Mouse (Mus musculus): ENCODE measurements around the gene Prelid3b. TPM values are rescaled to one million over a fixed set of nuclear protein-coding genes. Genes with fewer than 3 reads are reported as not detected.

The Prelid3b gene
- 122 and 127 TPM in 2 replicates for polyA plus RNA-seq (2016; fragmentation: Nextera tagmentation; extraction: Ambion mirVana)

- H3K27me3 ChIP-seq (ENCODE audit: insufficient read depth, poor library complexity, severe bottlenecking): no peaks in the 10 kb centered on the region
- peak; percentile 100 for DNase-seq (ENCODE audit: low spot score)
- H3K4me1 ChIP-seq (replicated peaks): peaks cover 21% of the 10 kb centered on the region
- H3K9me3 ChIP-seq: no peaks in the 10 kb centered on the region
- H3K4me3 ChIP-seq: peak within 1 kb of the TSS; percentile 76
- peaks cover 38% of the 10 kb centered on the region for H3K36me3 ChIP-seq
- under 1% methylated on average over 53 of the region's 53 CpGs for WGBS
- H3K27ac ChIP-seq: peak within 1 kb of the TSS; percentile 93
Measured at GRCm38 (mm10) chr2:174472818-174473549, at the start of gene Prelid3b. TSS of gene Prelid3b (minus strand) at chr2:174473081.

DNA sequence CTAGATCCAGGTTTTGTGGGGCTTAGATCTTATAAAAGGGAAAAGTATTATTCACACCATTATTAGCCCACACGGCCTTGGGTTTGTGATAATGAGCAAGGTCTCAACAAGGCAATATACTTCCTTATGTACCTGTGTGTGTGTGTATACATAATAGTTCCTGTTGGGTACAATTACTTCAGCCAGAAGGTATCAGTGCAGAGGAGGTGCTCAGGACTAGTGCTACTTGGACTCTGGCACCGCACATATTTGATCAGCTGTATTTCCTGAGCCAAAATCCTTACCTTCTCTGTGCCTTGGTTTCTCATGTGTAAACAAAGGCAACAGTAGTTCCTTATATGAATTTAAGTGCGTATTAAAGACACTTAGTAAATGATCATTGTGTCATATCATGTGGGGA is 49.3 kb upstream of the Prelid3b start:
- DNase-seq (ENCODE audit: low spot score): no peak
- no peaks in the 10 kb centered on the region for H3K27me3 ChIP-seq (ENCODE audit: insufficient read depth, poor library complexity, severe bottlenecking)
- H3K9me3 ChIP-seq: no peaks in the 10 kb centered on the region
- H3K4me3 ChIP-seq: no peak overlapping the region
- WGBS: 95% methylated on average over 3 of the region's 3 CpGs
- H3K36me3 ChIP-seq: no peaks in the 10 kb centered on the region
- no peak overlapping the region for H3K27ac ChIP-seq
- H3K4me1 ChIP-seq (replicated peaks): no peaks in the 10 kb centered on the region

GRCm38 (mm10) chr2:174517141-174518079 is 44.5 kb upstream of the Prelid3b start:
- no peak overlapping the region for H3K27ac ChIP-seq
- no peaks in the 10 kb centered on the region for H3K9me3 ChIP-seq
- no peaks in the 10 kb centered on the region for H3K4me1 ChIP-seq (replicated peaks)
- WGBS: 70% methylated on average over 8 of the region's 8 CpGs
- H3K4me3 ChIP-seq: no peak overlapping the region
- no peaks in the 10 kb centered on the region for H3K36me3 ChIP-seq
- H3K27me3 ChIP-seq (ENCODE audit: insufficient read depth, poor library complexity, severe bottlenecking): no peaks in the 10 kb centered on the region
- DNase-seq (ENCODE audit: low spot score): no peak

GRCm38 (mm10) chr2:174514887-174515286 is 42.0 kb upstream of the Prelid3b start:
- H3K9me3 ChIP-seq: no peaks in the 10 kb centered on the region
- H3K4me1 ChIP-seq (replicated peaks): no peaks in the 10 kb centered on the region
- no peak for DNase-seq (ENCODE audit: low spot score)
- H3K4me3 ChIP-seq: no peak overlapping the region
- no peaks in the 10 kb centered on the region for H3K27me3 ChIP-seq (ENCODE audit: insufficient read depth, poor library complexity, severe bottlenecking)
- 90% methylated on average over 4 of the region's 4 CpGs for WGBS
- H3K36me3 ChIP-seq: no peaks in the 10 kb centered on the region
- no peak overlapping the region for H3K27ac ChIP-seq

GRCm38 (mm10) chr2:174513827-174514226 is 40.9 kb upstream of the Prelid3b start:
- Histone ChIP-seq H3K9me3 (no peaks in the 10 kb centered on the region), H3K4me1 (replicated peaks) (no peaks in the 10 kb centered on the region), H3K27ac (no peak overlapping the region), H3K27me3 (ENCODE audit: insufficient read depth, poor library complexity, severe bottlenecking) (no peaks in the 10 kb centered on the region), H3K36me3 (no peaks in the 10 kb centered on the region), H3K4me3 (no peak overlapping the region)
- 78% methylated on average over 5 of the region's 5 CpGs for WGBS
- no peak for DNase-seq (ENCODE audit: low spot score)

GRCm38 (mm10) chr2:174509825-174510224 is 36.9 kb upstream of the Prelid3b start:
- no peak overlapping the region for H3K4me3 ChIP-seq
- no peak for DNase-seq (ENCODE audit: low spot score)
- 96% methylated on average over 8 of the region's 8 CpGs for WGBS
- H3K27ac ChIP-seq: no peak overlapping the region
- no peaks in the 10 kb centered on the region for H3K36me3 ChIP-seq
- no peaks in the 10 kb centered on the region for H3K27me3 ChIP-seq (ENCODE audit: insufficient read depth, poor library complexity, severe bottlenecking)
- no peaks in the 10 kb centered on the region for H3K4me1 ChIP-seq (replicated peaks)
- no peaks in the 10 kb centered on the region for H3K9me3 ChIP-seq

GRCm38 (mm10) chr2:174507998-174508397 is 35.1 kb upstream of the Prelid3b start:
- no peaks in the 10 kb centered on the region for H3K9me3 ChIP-seq
- no peak overlapping the region for H3K4me3 ChIP-seq
- no peak for DNase-seq (ENCODE audit: low spot score)
- 90% methylated on average over 4 of the region's 4 CpGs for WGBS
- H3K4me1 ChIP-seq (replicated peaks): no peaks in the 10 kb centered on the region
- H3K36me3 ChIP-seq: no peaks in the 10 kb centered on the region
- H3K27me3 ChIP-seq (ENCODE audit: insufficient read depth, poor library complexity, severe bottlenecking): no peaks in the 10 kb centered on the region
- H3K27ac ChIP-seq: no peak overlapping the region

- Histone ChIP-seq H3K4me3 (no peak overlapping the region), H3K27ac (no peak overlapping the region), H3K9me3 (no peaks in the 10 kb centered on the region), H3K36me3 (no peaks in the 10 kb centered on the region), H3K27me3 (ENCODE audit: insufficient read depth, poor library complexity, severe bottlenecking) (no peaks in the 10 kb centered on the region), H3K4me1 (replicated peaks) (0 out of 2 replicates have a peak, but pooled peaks cover 3% of the 10 kb centered on the region)
- DNase-seq (ENCODE audit: low spot score): no peak
- WGBS: 82% methylated on average over 25 of the region's 25 CpGs
Measured at GRCm38 (mm10) chr2:174502831-174503460, 30.1 kb upstream of the Prelid3b start.

DNA sequence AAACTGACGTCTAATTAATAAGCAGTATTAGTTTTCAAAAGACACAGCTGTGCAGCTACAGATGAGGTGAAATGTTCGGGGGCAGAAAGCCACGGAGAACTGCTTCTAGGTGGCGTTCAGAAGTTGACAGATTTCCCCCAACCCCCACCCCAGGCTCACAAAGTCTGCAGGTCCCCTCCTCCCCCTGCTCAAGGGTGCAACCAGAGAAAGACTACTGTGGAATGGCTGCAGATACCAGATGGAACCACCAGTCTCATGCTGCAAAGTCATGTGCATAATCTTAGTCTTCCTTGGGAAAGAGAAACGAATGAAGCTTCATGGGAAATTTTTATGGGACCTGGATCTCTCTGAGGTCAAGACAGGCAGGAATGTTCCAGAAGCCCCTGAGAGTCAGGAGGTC is 29.4 kb upstream of the Prelid3b start:
- 0 out of 2 replicates have a peak, but pooled peaks cover 3% of the 10 kb centered on the region for H3K4me1 ChIP-seq (replicated peaks)
- WGBS: 69% methylated on average over 5 of the region's 5 CpGs
- DNase-seq (ENCODE audit: low spot score): no peak
- no peaks in the 10 kb centered on the region for H3K9me3 ChIP-seq
- no peaks in the 10 kb centered on the region for H3K36me3 ChIP-seq
- no peaks in the 10 kb centered on the region for H3K27me3 ChIP-seq (ENCODE audit: insufficient read depth, poor library complexity, severe bottlenecking)
- H3K4me3 ChIP-seq: no peak overlapping the region
- no peak overlapping the region for H3K27ac ChIP-seq

DNA sequence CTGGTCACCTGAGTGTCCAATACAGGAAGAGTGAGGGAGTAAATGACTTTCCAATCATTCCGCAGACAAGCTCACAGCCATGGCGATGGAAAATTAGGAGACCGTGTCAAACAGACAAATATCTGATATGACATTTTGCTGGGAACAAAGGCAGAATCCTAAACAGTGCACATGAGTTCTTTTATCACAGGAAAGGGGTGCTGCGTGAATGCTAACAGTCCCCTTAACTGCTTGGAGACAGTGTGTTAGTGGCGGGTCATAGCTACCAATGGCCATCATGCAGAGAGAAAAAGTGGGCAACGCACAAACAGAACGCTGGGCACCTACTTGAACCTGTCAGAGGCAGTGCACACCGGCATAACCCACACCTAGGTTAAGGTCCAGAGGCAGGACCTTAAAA is 28.6 kb upstream of the Prelid3b start:
- 0 out of 2 replicates have a peak, but pooled peaks cover 3% of the 10 kb centered on the region for H3K4me1 ChIP-seq (replicated peaks)
- H3K36me3 ChIP-seq: no peaks in the 10 kb centered on the region
- no peaks in the 10 kb centered on the region for H3K27me3 ChIP-seq (ENCODE audit: insufficient read depth, poor library complexity, severe bottlenecking)
- DNase-seq (ENCODE audit: low spot score): no peak
- H3K4me3 ChIP-seq: no peak overlapping the region
- no peaks in the 10 kb centered on the region for H3K9me3 ChIP-seq
- no peak overlapping the region for H3K27ac ChIP-seq
- WGBS: 94% methylated on average over 8 of the region's 8 CpGs

GRCm38 (mm10) chr2:174500814-174501503 is 28.1 kb upstream of the Prelid3b start:
- Histone ChIP-seq H3K9me3 (no peaks in the 10 kb centered on the region), H3K4me1 (replicated peaks) (0 out of 2 replicates have a peak, but pooled peaks cover 3% of the 10 kb centered on the region), H3K4me3 (no peak overlapping the region), H3K36me3 (no peaks in the 10 kb centered on the region), H3K27me3 (ENCODE audit: insufficient read depth, poor library complexity, severe bottlenecking) (no peaks in the 10 kb centered on the region), H3K27ac (no peak overlapping the region)
- WGBS: 89% methylated on average over 14 of the region's 14 CpGs
- no peak for DNase-seq (ENCODE audit: low spot score)

- 75% methylated on average over 2 of the region's 2 CpGs for WGBS
Measured at GRCm38 (mm10) chr2:174492858-174493257, 20.0 kb upstream of the Prelid3b start.

More at GRCm38 (mm10) chr2:174492858-174493257, 20.0 kb upstream of the Prelid3b start:
- Histone ChIP-seq H3K27me3 (ENCODE audit: insufficient read depth, poor library complexity, severe bottlenecking) (no peaks in the 10 kb centered on the region), H3K36me3 (no peaks in the 10 kb centered on the region), H3K9me3 (no peaks in the 10 kb centered on the region; the same call in 1 of the 2 replicates), H3K4me3 (no peak overlapping the region), H3K4me1 (replicated peaks) (no peaks in the 10 kb centered on the region), H3K27ac (no peak overlapping the region)
- no peak for DNase-seq (ENCODE audit: low spot score)
